Mouse (Mus musculus) telencephalon, adult 2 months (tissue): ENCODE data around the gene Surf4.

Source experiments
- DNase-seq: peaks from one replicate; pipeline ENCODE4 v3.0.0-alpha.2; 2011; ENCODE audit warnings: low read depth, low spot score

Gene Surf4

GRCm38 (mm10) chr2:26933304-26934055, at the start of gene Surf4, which contains the start of gene Stkld1:
Gene Surf4 (minus strand): TSS chr2:26933928.
Gene Stkld1 (plus strand): TSS chr2:26934047.
- DNase-seq = peak; percentile 75

- DNase-seq = no peak
Measured at GRCm38 (mm10) chr2:26980361-26980760, 46.6 kb upstream of the Surf4 start.

GRCm38 (mm10) chr2:26973960-26974359, 40.2 kb upstream of the Surf4 start:
- DNase-seq = no peak

- DNase-seq = no peak
Measured at GRCm38 (mm10) chr2:26973116-26973515, 39.4 kb upstream of the Surf4 start, which contains the start of gene Adamts13. Gene Adamts13 (plus strand): TSS chr2:26973416.

GRCm38 (mm10) chr2:26967262-26967661, 33.5 kb upstream of the Surf4 start:
- no peak for DNase-seq

- DNase-seq = no peak
Measured at GRCm38 (mm10) chr2:26964724-26965370, 31.1 kb upstream of the Surf4 start.

- DNase-seq = peak; percentile 98
Measured at GRCm38 (mm10) chr2:26963923-26964723, 30.4 kb upstream of the Surf4 start, which contains the start of gene Rexo4. Gene Rexo4 (minus strand): TSS chr2:26964386.

- DNase-seq = no peak
Measured at GRCm38 (mm10) chr2:26960756-26961155, 27.0 kb upstream of the Surf4 start.

GRCm38 (mm10) chr2:26957488-26957859, 23.7 kb upstream of the Surf4 start:
- no peak for DNase-seq

- DNase-seq = no peak
Measured at GRCm38 (mm10) chr2:26956811-26957487, 23.2 kb upstream of the Surf4 start.

- DNase-seq = no peak
Measured at GRCm38 (mm10) chr2:26954735-26955395, 21.1 kb upstream of the Surf4 start.

GRCm38 (mm10) chr2:26952866-26953265, 19.1 kb upstream of the Surf4 start:
- DNase-seq = no peak

- no peak for DNase-seq
Measured at GRCm38 (mm10) chr2:26952193-26952592, 18.5 kb upstream of the Surf4 start.

- no peak for DNase-seq
Measured at GRCm38 (mm10) chr2:26951346-26951905, 17.7 kb upstream of the Surf4 start.

- DNase-seq = no peak
Measured at GRCm38 (mm10) chr2:26950411-26950810, 16.7 kb upstream of the Surf4 start.

GRCm38 (mm10) chr2:26943253-26943652, 9.5 kb upstream of the Surf4 start:
- no peak for DNase-seq

- DNase-seq = no peak
Measured at GRCm38 (mm10) chr2:26941539-26941938, 7.8 kb upstream of the Surf4 start.

GRCm38 (mm10) chr2:26936425-26936824, 2.7 kb upstream of the Surf4 start:
- DNase-seq = no peak

- DNase-seq = no peak
Measured at GRCm38 (mm10) chr2:26935286-26935685, 1.6 kb upstream of the Surf4 start.

GRCm38 (mm10) chr2:26932473-26933303, 1.0 kb downstream of the Surf4 start:
- no peak for DNase-seq
